In genomic region chr2:36197919-36198881, GRCm38 (mm10) we compare ENCODE assay signal across 8 mouse cellular contexts. TPM values are rescaled to one million over a fixed set of nuclear protein-coding genes. Genes with fewer than 3 reads are reported as not detected.
DNase-seq lines count a peak whose midpoint lies in the region; ATAC-seq and TF ChIP-seq lines count a peak whose summit lies in the region.

No protein-coding gene starts in this region.

- H3K27ac ChIP-seq in forebrain, embryonic 16.5 days (ENCODE audit: low read length) = peak overlapping the region; percentile 24; the same call in 1 of the 2 replicates
- H3K27ac ChIP-seq in hindbrain, embryonic 12.5 days = peak overlapping the region; percentile 60
- H3K27ac ChIP-seq in midbrain, embryonic 11.5 days (ENCODE audit: low read depth, low read length) = no peak overlapping the region
- no peak overlapping the region for H3K27ac ChIP-seq in stomach, embryonic 16.5 days (ENCODE audit: low read length)
- no peak overlapping the region; the same call in 1 of the 2 replicates for H3K27ac ChIP-seq in thymus, adult 2 months (ENCODE audit: control insufficient read depth, insufficient read depth, low read length)

- TF ChIP-seq CTCF in thymus, adult 2 months (IDR thresholded peaks at IDR 0.05; ENCODE audit: borderline replicate concordance, control insufficient read depth, extremely low read depth, insufficient read depth, low read length, poor library complexity) = no peak

- H3K9me3 ChIP-seq in forebrain, embryonic 16.5 days (ENCODE audit: control insufficient read depth, low read length) = no peaks in the 10 kb centered on the region
- no peaks in the 10 kb centered on the region for H3K9me3 ChIP-seq in hindbrain, embryonic 12.5 days (replicated peaks)
- H3K9me3 ChIP-seq in midbrain, embryonic 11.5 days (ENCODE audit: control insufficient read depth, low read length) = no peaks in the 10 kb centered on the region
- H3K9me3 ChIP-seq in stomach, embryonic 16.5 days (replicated peaks; ENCODE audit: control insufficient read depth, low read length) = no peaks in the 10 kb centered on the region

- ATAC-seq in forebrain, embryonic 16.5 days = peak; percentile 68
- peak; percentile 77 for ATAC-seq in hindbrain, embryonic 12.5 days (ENCODE audit: low FRiP score)
- ATAC-seq in midbrain, embryonic 11.5 days (ENCODE audit: low FRiP score) = peak; percentile 67
- peak; percentile 78 for ATAC-seq in stomach, embryonic 16.5 days (ENCODE audit: insufficient read depth, low FRiP score)

- no peaks in the 10 kb centered on the region for H3K36me3 ChIP-seq in forebrain, embryonic 16.5 days (ENCODE audit: control insufficient read depth, insufficient read depth)
- H3K36me3 ChIP-seq in hindbrain, embryonic 12.5 days = no peaks in the 10 kb centered on the region
- no peaks in the 10 kb centered on the region for H3K36me3 ChIP-seq in midbrain, embryonic 11.5 days (ENCODE audit: control insufficient read depth, insufficient read depth, low read length)
- H3K36me3 ChIP-seq in stomach, embryonic 16.5 days (ENCODE audit: control insufficient read depth, insufficient read depth, low read length) = no peaks in the 10 kb centered on the region
- H3K36me3 ChIP-seq in thymus, adult 2 months (ENCODE audit: control insufficient read depth, insufficient read depth, low read length) = no peaks in the 10 kb centered on the region

- TF ChIP-seq POLR2A in thymus, adult 2 months (IDR thresholded peaks at IDR 0.05; ENCODE audit: control insufficient read depth, extremely low read depth, insufficient read depth, low read length, poor library complexity) = no peak

- peak; percentile 32 for DNase-seq in ovary, adult 18-20 months (ENCODE audit: low spot score)
- DNase-seq in ovary, postnatal 14 days (ENCODE audit: low spot score) = no peak
- peak; percentile 39 to 88 for DNase-seq in left cerebral cortex, adult 8-10 months (ENCODE audit: low spot score in 2 of 2)
- peak; percentile 91 for DNase-seq in midbrain, embryonic 11.5 days (ENCODE audit: low spot score, missing footprints)
- DNase-seq in thymus, adult 2 months = no peak

- H3K9ac ChIP-seq in forebrain, embryonic 16.5 days (replicated peaks; ENCODE audit: low read depth, low read length) = peak overlapping the region; percentile 2; the same call in 1 of the 2 replicates
- H3K9ac ChIP-seq in hindbrain, embryonic 12.5 days = peak overlapping the region; percentile 38; the same call in 1 of the 2 replicates
- H3K9ac ChIP-seq in midbrain, embryonic 11.5 days (ENCODE audit: low read length) = peak overlapping the region; percentile 43; the same call in 1 of the 2 replicates
- peak overlapping the region; percentile 5; the same call in 1 of the 2 replicates for H3K9ac ChIP-seq in stomach, embryonic 16.5 days (ENCODE audit: low read length)

- peak overlapping the region; percentile 28; the same call in 1 of the 2 replicates for H3K4me2 ChIP-seq in forebrain, embryonic 16.5 days (ENCODE audit: low read length)
- peak overlapping the region; percentile 42 for H3K4me2 ChIP-seq in hindbrain, embryonic 12.5 days (replicated peaks)
- peak overlapping the region; percentile 36 for H3K4me2 ChIP-seq in midbrain, embryonic 11.5 days
- 0 out of 2 replicates have a peak overlapping the region, but pooled peaks have one; percentile 16 for H3K4me2 ChIP-seq in stomach, embryonic 16.5 days (ENCODE audit: low read depth, low read length)

- peaks cover 19% of the 10 kb centered on the region for H3K4me1 ChIP-seq in forebrain, embryonic 16.5 days (replicated peaks; ENCODE audit: control insufficient read depth, insufficient read depth, low read length)
- peaks cover 22% of the 10 kb centered on the region for H3K4me1 ChIP-seq in hindbrain, embryonic 12.5 days
- peaks cover 18% of the 10 kb centered on the region for H3K4me1 ChIP-seq in midbrain, embryonic 11.5 days (ENCODE audit: control insufficient read depth, insufficient read depth, low read length)
- H3K4me1 ChIP-seq in stomach, embryonic 16.5 days (ENCODE audit: control insufficient read depth, insufficient read depth, low read length) = peaks cover 25% of the 10 kb centered on the region
- no peaks in the 10 kb centered on the region for H3K4me1 ChIP-seq in thymus, adult 2 months (replicated peaks; ENCODE audit: control insufficient read depth, insufficient read depth, low read length)

- WGBS in forebrain, embryonic 16.5 days = 11% methylated on average over 20 of the region's 20 CpGs
- 13% methylated on average over 20 of the region's 20 CpGs for WGBS in hindbrain, embryonic 12.5 days
- 11% methylated on average over 20 of the region's 20 CpGs for WGBS in midbrain, embryonic 11.5 days
- 29% methylated on average over 20 of the region's 20 CpGs for WGBS in stomach, embryonic 16.5 days
- 45% methylated on average over 20 of the region's 20 CpGs for WGBS in thymus, adult 2 months

- H3K27me3 ChIP-seq in forebrain, embryonic 16.5 days (replicated peaks; ENCODE audit: control insufficient read depth, insufficient read depth, low read length) = peaks cover 16% of the 10 kb centered on the region
- H3K27me3 ChIP-seq in hindbrain, embryonic 12.5 days = peaks cover 48% of the 10 kb centered on the region
- H3K27me3 ChIP-seq in midbrain, embryonic 11.5 days (ENCODE audit: control insufficient read depth, insufficient read depth, low read length) = peaks cover 30% of the 10 kb centered on the region
- peaks cover 14% of the 10 kb centered on the region for H3K27me3 ChIP-seq in stomach, embryonic 16.5 days (ENCODE audit: control insufficient read depth, insufficient read depth, low read length)
- peaks cover 6% of the 10 kb centered on the region; the same call in 1 of the 2 replicates for H3K27me3 ChIP-seq in thymus, adult 2 months (ENCODE audit: control insufficient read depth, insufficient read depth, low read length)

- no peak overlapping the region for H3K4me3 ChIP-seq in forebrain, embryonic 16.5 days (replicated peaks; ENCODE audit: low read length)
- 0 out of 2 replicates have a peak overlapping the region, but pooled peaks have one; percentile 16 for H3K4me3 ChIP-seq in hindbrain, embryonic 12.5 days
- H3K4me3 ChIP-seq in midbrain, embryonic 11.5 days (ENCODE audit: low read depth, low read length) = no peak overlapping the region
- H3K4me3 ChIP-seq in stomach, embryonic 16.5 days (replicated peaks; ENCODE audit: low read length) = no peak overlapping the region
- H3K4me3 ChIP-seq in thymus, adult 2 months (ENCODE audit: control insufficient read depth, insufficient read depth, low read length) = no peak overlapping the region

RNA-seq across cellular contexts. Expression of gene Ptgs1, which starts 32.0 kb away (rescaled TPM):
- polyA plus RNA-seq in forebrain, embryonic 16.5 days (2015; fragmentation: Nextera tagmentation; extraction: Ambion mirVana) = 3.5 and 5.0 TPM in 2 replicates
- polyA plus RNA-seq in hindbrain, embryonic 12.5 days (2016; fragmentation: Nextera tagmentation; extraction: Ambion mirVana) = 4.8 and 6.2 TPM in 2 replicates
- 10 to 100 TPM; 23.9 to 31.0 (median 27.8) TPM for total RNA-seq in left cerebral cortex, adult 8-10 months (2022)
- 3.0 and 4.2 TPM in 2 replicates for polyA plus RNA-seq in midbrain, embryonic 11.5 days (2014; fragmentation: Nextera tagmentation; extraction: Ambion mirVana)
- 35.1 and 37.5 TPM in 2 replicates for polyA plus RNA-seq in stomach, embryonic 16.5 days (2015; fragmentation: Nextera tagmentation; extraction: Ambion mirVana)
- polyA plus RNA-seq in thymus, adult 2 months (2012; rRNA removed) = 12.7 and 15.0 TPM in 2 replicates

Comparison
In these comparisons a context has a peak if more than half of its experiments do, and no peak if none do; other contexts are left out.
1. DNase-seq: peak in ovary, adult 18-20 months (single experiment), left cerebral cortex, adult 8-10 months (2 of 2) and midbrain, embryonic 11.5 days (single experiment); none in ovary, postnatal 14 days (single experiment) and thymus, adult 2 months (single experiment).
2. H3K27ac ChIP-seq: peak in forebrain, embryonic 16.5 days (single experiment) and hindbrain, embryonic 12.5 days (single experiment); none in midbrain, embryonic 11.5 days (single experiment), stomach, embryonic 16.5 days (single experiment) and thymus, adult 2 months (single experiment).
3. Peak in every context shown above with its lines, with median percentiles within 50 percentile points of each other: ATAC-seq, H3K4me2 ChIP-seq and H3K9ac ChIP-seq.